ENCODE assay signal across 13 mouse cellular contexts in the genomic region with DNA sequence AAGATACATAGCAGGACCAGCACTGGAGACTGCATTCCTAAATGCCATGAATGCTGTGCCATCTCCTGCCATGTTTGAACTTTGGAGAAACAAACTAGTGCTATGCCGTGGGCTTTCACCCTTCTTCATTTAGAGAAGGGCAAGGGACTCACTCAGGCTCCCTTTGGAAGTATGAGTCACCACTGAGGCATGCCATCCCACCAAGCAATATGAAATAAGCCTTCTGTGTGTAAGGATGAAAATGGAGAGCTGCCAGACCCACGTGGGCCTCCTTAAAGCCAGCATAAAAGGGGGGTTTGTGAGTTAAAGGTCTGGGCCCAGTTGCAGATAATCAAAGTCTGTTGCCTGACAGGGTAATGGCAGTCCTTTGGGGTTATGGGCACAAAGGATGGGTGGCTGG.
DNase-seq lines count a peak whose midpoint lies in the region; ATAC-seq lines count a peak whose summit lies in the region.
"Had no signal": no experiment of that assay in that cellular context is flagged by ENCODE, and none has a peak within 500 bp of the region (broad histone marks: within the 10 kb centered on the region; RNA-seq: fewer than 3 reads in every experiment).

No protein-coding gene starts in this region.

- no peaks in the 10 kb centered on the region; the same call in 1 of the 2 replicates for H3K27me3 ChIP-seq in heart, embryonic 16.5 days (ENCODE audit: control insufficient read depth, insufficient read depth, low read length)
- H3K27me3 ChIP-seq in midbrain, embryonic 11.5 days (ENCODE audit: control insufficient read depth, insufficient read depth, low read length), result 0 out of 2 replicates have a peak, but pooled peaks cover 3% of the 10 kb centered on the region
- no peaks in the 10 kb centered on the region; the same call in 1 of the 2 replicates for H3K27me3 ChIP-seq in midbrain, embryonic 15.5 days (replicated peaks)
- no peaks in the 10 kb centered on the region; the same call in none of the 2 replicates for H3K27me3 ChIP-seq in embryonic facial prominence, embryonic 14.5 days (replicated peaks; ENCODE audit: control insufficient read depth, insufficient read depth, low read length)
- H3K27me3 ChIP-seq in stomach, embryonic 16.5 days (ENCODE audit: control insufficient read depth, insufficient read depth, low read length), result no peaks in the 10 kb centered on the region
- H3K27me3 ChIP-seq: CH12.LX had no signal

- DNase-seq in heart, adult 8-10 months (ENCODE audit: low spot score), result no peak
- no peak for DNase-seq in midbrain, embryonic 11.5 days (ENCODE audit: low spot score, missing footprints)
- peak; percentile 63 for DNase-seq in embryonic facial prominence, embryonic 14.5 days (ENCODE audit: low spot score)
- DNase-seq in spleen, postnatal 10 days (ENCODE audit: low spot score in 2 of 2), result no peak
- DNase-seq: cerebellum, adult 2 months; right cerebral cortex, adult 18-20 months had no signal

- ATAC-seq in heart, embryonic 16.5 days (replicated peaks; ENCODE audit: extremely low read depth, insufficient read depth, low FRiP score), result peak; percentile 28; the same call in 1 of the 2 replicates
- ATAC-seq in midbrain, embryonic 11.5 days (ENCODE audit: low FRiP score), result no peak
- ATAC-seq in midbrain, embryonic 15.5 days (replicated peaks), result no peak
- no peak for ATAC-seq in embryonic facial prominence, embryonic 14.5 days (ENCODE audit: low read depth)
- ATAC-seq in stomach, embryonic 16.5 days (ENCODE audit: insufficient read depth, low FRiP score), result peak; percentile 13; the same call in 1 of the 2 replicates
- ATAC-seq: liver, embryonic 12.5 days had no signal

- no peak overlapping the region for H3K4me2 ChIP-seq in heart, embryonic 16.5 days (ENCODE audit: low read depth, low read length)
- no peak overlapping the region for H3K4me2 ChIP-seq in midbrain, embryonic 11.5 days
- no peak overlapping the region for H3K4me2 ChIP-seq in midbrain, embryonic 15.5 days
- no peak overlapping the region for H3K4me2 ChIP-seq in embryonic facial prominence, embryonic 14.5 days (ENCODE audit: low read depth, low read length)
- no peak overlapping the region for H3K4me2 ChIP-seq in stomach, embryonic 16.5 days (ENCODE audit: low read depth, low read length)
- H3K4me2 ChIP-seq: heart, embryonic 11.5 days; kidney, embryonic 15.5 days; liver, embryonic 12.5 days had no signal

- no peak overlapping the region for H3K9ac ChIP-seq in heart, embryonic 16.5 days (ENCODE audit: low read length)
- H3K9ac ChIP-seq in midbrain, embryonic 11.5 days (ENCODE audit: low read length), result no peak overlapping the region
- no peak overlapping the region for H3K9ac ChIP-seq in midbrain, embryonic 15.5 days
- H3K9ac ChIP-seq in embryonic facial prominence, embryonic 14.5 days (ENCODE audit: low read depth, low read length), result no peak overlapping the region
- H3K9ac ChIP-seq in stomach, embryonic 16.5 days (ENCODE audit: low read length), result no peak overlapping the region
- H3K9ac ChIP-seq: kidney, embryonic 15.5 days; liver, embryonic 12.5 days had no signal

- peak overlapping the region; percentile 57 for H3K27ac ChIP-seq in heart, embryonic 16.5 days (ENCODE audit: low read length)
- H3K27ac ChIP-seq in midbrain, embryonic 11.5 days (ENCODE audit: low read depth, low read length), result peak overlapping the region; percentile 20; the same call in 1 of the 2 replicates
- H3K27ac ChIP-seq in midbrain, embryonic 15.5 days, result no peak overlapping the region
- H3K27ac ChIP-seq in embryonic facial prominence, embryonic 14.5 days (replicated peaks; ENCODE audit: low read depth, low read length), result peak overlapping the region; percentile 44; the same call in 1 of the 2 replicates
- no peak overlapping the region for H3K27ac ChIP-seq in stomach, embryonic 16.5 days (ENCODE audit: low read length)
- H3K27ac ChIP-seq: kidney, embryonic 15.5 days; liver, embryonic 12.5 days had no signal

- peaks cover 12% of the 10 kb centered on the region; the same call in 1 of the 2 replicates for H3K4me1 ChIP-seq in heart, embryonic 16.5 days (ENCODE audit: control insufficient read depth, insufficient read depth, low read length)
- H3K4me1 ChIP-seq in midbrain, embryonic 11.5 days (ENCODE audit: control insufficient read depth, insufficient read depth, low read length), result peaks cover 27% of the 10 kb centered on the region
- H3K4me1 ChIP-seq in midbrain, embryonic 15.5 days, result peaks cover 5% of the 10 kb centered on the region
- H3K4me1 ChIP-seq in embryonic facial prominence, embryonic 14.5 days (ENCODE audit: control insufficient read depth, insufficient read depth, low read length), result 0 out of 2 replicates have a peak, but pooled peaks cover 9% of the 10 kb centered on the region
- H3K4me1 ChIP-seq in stomach, embryonic 16.5 days (ENCODE audit: control insufficient read depth, insufficient read depth, low read length), result 0 out of 2 replicates have a peak, but pooled peaks cover 6% of the 10 kb centered on the region
- H3K4me1 ChIP-seq: liver, embryonic 12.5 days had no signal

- no peak overlapping the region for H3K4me3 ChIP-seq in heart, embryonic 16.5 days (ENCODE audit: low read length)
- no peak overlapping the region for H3K4me3 ChIP-seq in midbrain, embryonic 11.5 days (ENCODE audit: low read depth, low read length)
- no peak overlapping the region for H3K4me3 ChIP-seq in midbrain, embryonic 15.5 days
- H3K4me3 ChIP-seq in embryonic facial prominence, embryonic 14.5 days (ENCODE audit: low read depth, low read length), result no peak overlapping the region
- H3K4me3 ChIP-seq in stomach, embryonic 16.5 days (replicated peaks; ENCODE audit: low read length), result no peak overlapping the region
- H3K4me3 ChIP-seq: kidney, embryonic 15.5 days; liver, embryonic 12.5 days had no signal

- H3K36me3 ChIP-seq in heart, embryonic 16.5 days (ENCODE audit: control insufficient read depth, insufficient read depth), result no peaks in the 10 kb centered on the region
- no peaks in the 10 kb centered on the region for H3K36me3 ChIP-seq in midbrain, embryonic 11.5 days (ENCODE audit: control insufficient read depth, insufficient read depth, low read length)
- H3K36me3 ChIP-seq in midbrain, embryonic 15.5 days (replicated peaks), result no peaks in the 10 kb centered on the region
- H3K36me3 ChIP-seq in embryonic facial prominence, embryonic 14.5 days (ENCODE audit: control insufficient read depth, insufficient read depth, low read length), result no peaks in the 10 kb centered on the region
- H3K36me3 ChIP-seq in stomach, embryonic 16.5 days (ENCODE audit: control insufficient read depth, insufficient read depth, low read length), result no peaks in the 10 kb centered on the region
- H3K36me3 ChIP-seq: kidney, embryonic 15.5 days; liver, embryonic 12.5 days had no signal

- 26% methylated on average over 2 of the region's 2 CpGs for WGBS in heart, embryonic 16.5 days
- WGBS in midbrain, embryonic 11.5 days, result 59% methylated on average over 2 of the region's 2 CpGs
- WGBS in midbrain, embryonic 15.5 days, result 44% methylated on average over 2 of the region's 2 CpGs
- 28% methylated on average over 2 of the region's 2 CpGs for WGBS in embryonic facial prominence, embryonic 14.5 days
- 27% methylated on average over 2 of the region's 2 CpGs for WGBS in stomach, embryonic 16.5 days

- no peaks in the 10 kb centered on the region for H3K9me3 ChIP-seq in heart, embryonic 16.5 days (replicated peaks; ENCODE audit: control insufficient read depth, low read length)
- no peaks in the 10 kb centered on the region for H3K9me3 ChIP-seq in midbrain, embryonic 11.5 days (ENCODE audit: control insufficient read depth, low read length)
- no peaks in the 10 kb centered on the region for H3K9me3 ChIP-seq in midbrain, embryonic 15.5 days
- no peaks in the 10 kb centered on the region for H3K9me3 ChIP-seq in embryonic facial prominence, embryonic 14.5 days (ENCODE audit: control insufficient read depth, low read length)
- H3K9me3 ChIP-seq in stomach, embryonic 16.5 days (replicated peaks; ENCODE audit: control insufficient read depth, low read length), result no peaks in the 10 kb centered on the region
- H3K9me3 ChIP-seq: kidney, embryonic 15.5 days; liver, embryonic 12.5 days had no signal

Comparison
In these comparisons a context has a peak if more than half of its experiments do, and no peak if none do; other contexts are left out.
1. H3K27ac ChIP-seq: peak in heart, embryonic 16.5 days (single experiment), midbrain, embryonic 11.5 days (single experiment) and embryonic facial prominence, embryonic 14.5 days (single experiment); none in midbrain, embryonic 15.5 days (single experiment) and stomach, embryonic 16.5 days (single experiment).
2. ATAC-seq: peak in heart, embryonic 16.5 days (single experiment) and stomach, embryonic 16.5 days (single experiment); none in midbrain, embryonic 11.5 days (single experiment), midbrain, embryonic 15.5 days (single experiment) and embryonic facial prominence, embryonic 14.5 days (single experiment).